Mouse (Mus musculus) CH12.LX (cell line): ENCODE measurements at regions not wholly inside any gene's neighbourhood (a gene's known extent, or its start where the extent isn't known, plus 50 kb on each side); places are given as distances from the start of the nearest gene placed in this dataset.

ENCODE experiments used
- DNase-seq: peaks from one replicate; pipeline ENCODE4 v3.0.0-alpha.2; 2013; ENCODE audit errors: extremely low read depth
- H3K27ac ChIP-seq: 2 replicates; pipeline ENCODE4 v1.5.1; 2012; ENCODE audit warnings: low read depth, mild to moderate bottlenecking, control low read depth, moderate library complexity; ENCODE audit not compliant: insufficient read depth
- H3K27me3 ChIP-seq: replicated peaks from 2 replicates; pipeline ENCODE3; 2012; ENCODE audit warnings: inconsistent platforms
- H3K36me3 ChIP-seq, 2 experiments: replicated peaks in 1 of 2; 2 replicates each; pipeline versions ENCODE3 to v1.6.1; 2012; ENCODE audit warnings: inconsistent platforms in 1 of 2, low read length in 1 of 2, mild to moderate bottlenecking in 1 of 2, mixed read lengths in 1 of 2, moderate library complexity in 1 of 2; ENCODE audit not compliant: control insufficient read depth in 1 of 2, insufficient read depth in 1 of 2
- H3K4me1 ChIP-seq, 2 experiments: 2 replicates each; pipeline ENCODE4 v1.6.1; 2012; ENCODE audit warnings: inconsistent platforms in 1 of 2, moderate library complexity in 1 of 2; ENCODE audit not compliant: insufficient read depth in 2 of 2, control insufficient read depth in 1 of 2
- H3K4me2 ChIP-seq: 2 replicates; pipeline ENCODE4 v1.6.1; 2012; ENCODE audit warnings: low read depth, mild to moderate bottlenecking, control low read depth; ENCODE audit not compliant: poor library complexity, insufficient read depth, severe bottlenecking
- H3K4me3 ChIP-seq, 3 experiments: fragments of 150-350 bp in 1 of 3; sonication (generic) in 1 of 3; replicated peaks in 1 of 3; 2 replicates each; pipeline versions ENCODE3 to v1.5.1; 2011 to 2012; ENCODE audit warnings: low read depth in 2 of 3, low read length in 2 of 3, mild to moderate bottlenecking in 2 of 3, moderate library complexity in 2 of 3, control low read depth in 1 of 3, improper control_type of control experiment in 1 of 3, inconsistent platforms in 1 of 3, mixed read lengths in 1 of 3; ENCODE audit not compliant: poor library complexity in 1 of 3
- H3K79me2 ChIP-seq: replicated peaks from 2 replicates; pipeline ENCODE4 v1.6.1; 2012; ENCODE audit warnings: mild to moderate bottlenecking, moderate library complexity; ENCODE audit not compliant: control insufficient read depth, poor library complexity, insufficient read depth, severe bottlenecking; ENCODE audit errors: extremely low read depth
- H3K9ac ChIP-seq: 2 replicates; pipeline ENCODE4 v1.6.1; 2012; ENCODE audit warnings: low read depth, mild to moderate bottlenecking, control low read depth, moderate library complexity; ENCODE audit not compliant: insufficient read depth
- H3K9me3 ChIP-seq: replicated peaks from 2 replicates; pipeline ENCODE3; 2012; ENCODE audit warnings: low read length, inconsistent platforms, mixed read lengths
- BHLHE40 ChIP-seq: IDR thresholded peaks from 2 replicates; pipeline ENCODE4 v1.6.1; 2011; ENCODE audit warnings: mild to moderate bottlenecking, low read depth, low read length, improper control_type of control experiment
- CHD1 ChIP-seq: IDR thresholded peaks from 2 replicates; pipeline ENCODE4 v1.6.1; 2012; ENCODE audit warnings: low read depth, low read length, improper control_type of control experiment, inconsistent platforms
- CHD2 ChIP-seq: IDR thresholded peaks from 2 replicates; pipeline ENCODE4 v1.6.1; 2011; ENCODE audit warnings: low read length, improper control_type of control experiment
- CTCF ChIP-seq, 2 experiments: IDR thresholded peaks in 1 of 2; conservative IDR thresholded peaks in 1 of 2; 2 replicates each; pipeline ENCODE4 v1.5.1; 2011 to 2012; ENCODE audit warnings: low read depth in 2 of 2, low read length in 2 of 2, improper control_type of control experiment in 1 of 2, inconsistent platforms in 1 of 2, mild to moderate bottlenecking in 1 of 2, moderate library complexity in 1 of 2
- E2F4 ChIP-seq: IDR thresholded peaks from 2 replicates; pipeline ENCODE4 v1.6.1; 2011; ENCODE audit warnings: low read depth, low read length, improper control_type of control experiment; ENCODE audit not compliant: insufficient replicate concordance
- ELF1 ChIP-seq: IDR thresholded peaks from 2 replicates; pipeline ENCODE4 v1.6.1; 2014; ENCODE audit warnings: low read depth, mild to moderate bottlenecking, inconsistent platforms, low read length, improper control_type of control experiment
- EP300 ChIP-seq: IDR thresholded peaks from 2 replicates; pipeline ENCODE4 v1.6.1; 2011; ENCODE audit warnings: low read length, improper control_type of control experiment
- ETS1 ChIP-seq: conservative IDR thresholded peaks from 2 replicates; pipeline ENCODE4 v1.6.1; 2012; ENCODE audit warnings: low read depth, mild to moderate bottlenecking, inconsistent platforms, low read length, improper control_type of control experiment, moderate library complexity
- GABPA ChIP-seq: IDR thresholded peaks from 2 replicates; pipeline ENCODE4 v1.6.1; 2012; ENCODE audit warnings: low read depth, low read length, improper control_type of control experiment, inconsistent platforms; ENCODE audit not compliant: insufficient replicate concordance
- HCFC1 ChIP-seq: IDR thresholded peaks from 2 replicates; pipeline ENCODE4 v1.6.1; 2012; ENCODE audit warnings: low read depth, mild to moderate bottlenecking, inconsistent platforms, low read length, improper control_type of control experiment
- IRF4 ChIP-seq: IDR thresholded peaks from 2 replicates; pipeline ENCODE4 v1.6.1; 2014; ENCODE audit warnings: low read depth, mild to moderate bottlenecking, inconsistent platforms, low read length, improper control_type of control experiment
- JUN ChIP-seq: IDR thresholded peaks from 2 replicates; pipeline ENCODE4 v1.6.1; 2011; ENCODE audit warnings: low read depth, mild to moderate bottlenecking, low read length, improper control_type of control experiment, moderate library complexity; ENCODE audit not compliant: insufficient read depth
- JUND ChIP-seq: conservative IDR thresholded peaks from 2 replicates; pipeline ENCODE4 v1.6.1; 2011; ENCODE audit warnings: low read depth, low read length, improper control_type of control experiment
- KAT2A ChIP-seq: IDR thresholded peaks from 2 replicates; pipeline ENCODE4 v1.6.1; 2012; ENCODE audit warnings: low read length, improper control_type of control experiment, inconsistent platforms; ENCODE audit not compliant: insufficient replicate concordance
- MAFK ChIP-seq: IDR thresholded peaks from 2 replicates; pipeline ENCODE4 v1.6.1; 2011; ENCODE audit warnings: low read length, improper control_type of control experiment; ENCODE audit not compliant: insufficient replicate concordance
- MAX ChIP-seq: IDR thresholded peaks from 2 replicates; pipeline ENCODE4 v1.6.1; 2011; ENCODE audit warnings: low read length, improper control_type of control experiment
- MAZ ChIP-seq: IDR thresholded peaks from 2 replicates; pipeline ENCODE4 v1.6.1; 2012; ENCODE audit warnings: low read depth, mild to moderate bottlenecking, inconsistent platforms, low read length, improper control_type of control experiment, moderate library complexity
- MEF2A ChIP-seq: IDR thresholded peaks from 2 replicates; pipeline ENCODE4 v1.6.1; 2014; ENCODE audit warnings: low read depth, mild to moderate bottlenecking, inconsistent platforms, low read length, improper control_type of control experiment, borderline replicate concordance
- MXI1 ChIP-seq: IDR thresholded peaks from 2 replicates; pipeline ENCODE4 v1.6.1; 2011; ENCODE audit warnings: mild to moderate bottlenecking, low read depth, low read length, improper control_type of control experiment
- MYC ChIP-seq: IDR thresholded peaks from 2 replicates; pipeline ENCODE4 v1.6.1; 2011; ENCODE audit warnings: low read depth, mild to moderate bottlenecking, improper control_type of control experiment, low read length
- NELFE ChIP-seq: IDR thresholded peaks from 2 replicates; pipeline ENCODE4 v1.6.1; 2011; ENCODE audit warnings: low read depth, low read length, improper control_type of control experiment
- NRF1 ChIP-seq: IDR thresholded peaks from 2 replicates; pipeline ENCODE4 v1.6.1; 2014; ENCODE audit warnings: low read depth, mild to moderate bottlenecking, inconsistent platforms, low read length, improper control_type of control experiment, moderate library complexity
- PAX5 ChIP-seq: IDR thresholded peaks from 2 replicates; pipeline ENCODE4 v1.6.1; 2012; ENCODE audit warnings: low read length, inconsistent platforms, mixed read lengths
- POLR2A ChIP-seq: IDR thresholded peaks from 2 replicates; pipeline ENCODE4 v1.6.1; 2011; ENCODE audit warnings: low read depth, mild to moderate bottlenecking, improper control_type of control experiment, low read length
- POLR2AphosphoS2 ChIP-seq: IDR thresholded peaks from 2 replicates; pipeline ENCODE4 v1.6.1; 2011; ENCODE audit warnings: low read depth, low read length, improper control_type of control experiment
- RAD21 ChIP-seq: IDR thresholded peaks from 2 replicates; pipeline ENCODE4 v1.6.1; 2011; ENCODE audit warnings: low read depth, mild to moderate bottlenecking, low read length, improper control_type of control experiment, moderate library complexity
- RCOR1 ChIP-seq: conservative IDR thresholded peaks from 2 replicates; pipeline ENCODE4 v1.6.1; 2012; ENCODE audit warnings: low read depth, mild to moderate bottlenecking, inconsistent platforms, low read length, improper control_type of control experiment
- SIN3A ChIP-seq: IDR thresholded peaks from 2 replicates; pipeline ENCODE4 v1.6.1; 2012; ENCODE audit warnings: low read length, improper control_type of control experiment, inconsistent platforms
- SMC3 ChIP-seq: IDR thresholded peaks from 2 replicates; pipeline ENCODE4 v1.6.1; 2011; ENCODE audit warnings: low read depth, low read length, improper control_type of control experiment
- TBP ChIP-seq: conservative IDR thresholded peaks from 2 replicates; pipeline ENCODE4 v1.6.1; 2011; ENCODE audit warnings: low read depth, low read length, improper control_type of control experiment
- TCF12 ChIP-seq: IDR thresholded peaks from 2 replicates; pipeline ENCODE4 v1.6.1; 2014; ENCODE audit warnings: low read depth, mild to moderate bottlenecking, inconsistent platforms, low read length, improper control_type of control experiment
- UBTF ChIP-seq: IDR thresholded peaks from 2 replicates; pipeline ENCODE4 v1.6.1; 2012; ENCODE audit warnings: low read depth, mild to moderate bottlenecking, inconsistent platforms, low read length, improper control_type of control experiment, moderate library complexity
- USF1 ChIP-seq: IDR thresholded peaks from 2 replicates; pipeline ENCODE4 v1.6.1; 2014; ENCODE audit warnings: low read depth, mild to moderate bottlenecking, inconsistent platforms, low read length, improper control_type of control experiment
- USF2 ChIP-seq: conservative IDR thresholded peaks from 2 replicates; pipeline ENCODE4 v1.6.1; 2011; ENCODE audit warnings: low read depth, low read length, improper control_type of control experiment
- ZC3H11A ChIP-seq: IDR thresholded peaks from 2 replicates; pipeline ENCODE4 v1.6.1; 2012; ENCODE audit warnings: low read depth, mild to moderate bottlenecking, inconsistent platforms, low read length, improper control_type of control experiment
- ZKSCAN1 ChIP-seq: IDR thresholded peaks from 2 replicates; pipeline ENCODE4 v1.6.1; 2012; ENCODE audit warnings: low read depth, inconsistent platforms, low read length, improper control_type of control experiment, borderline replicate concordance
- ZMIZ1 ChIP-seq: IDR thresholded peaks from 2 replicates; pipeline ENCODE4 v1.6.1; 2012; ENCODE audit warnings: low read depth, mild to moderate bottlenecking, inconsistent platforms, low read length, improper control_type of control experiment
- ZNF384 ChIP-seq: IDR thresholded peaks from 2 replicates; pipeline ENCODE4 v1.6.1; 2012; ENCODE audit warnings: low read depth, low read length, improper control_type of control experiment, inconsistent platforms
- dilution Hi-C: fragments of 300-500 bp; cut with MboI; formaldehyde crosslinking; loops from 2 replicates; pipeline ENCODE4 v1.14.3; 2020; ENCODE audit warnings: low sequenced_read_pairs; ENCODE audit not compliant: extremely low pct_unique_long_range_greater_than_20kb, extremely low pct_ligation_motif_present
- in situ Hi-C: fragments of 300-500 bp; cut with MboI; formaldehyde crosslinking; loops from 3 replicates; pipeline ENCODE4 v1.14.3; 2019; ENCODE audit warnings: low sequenced_read_pairs, low pct_ligation_motif_present, low pct_unique_long_range_greater_than_20kb, mixed read lengths

- H3K79me2 ChIP-seq: no peaks in the 10 kb centered on the region
- in situ Hi-C loops: no loop called here
- TF ChIP-seq IRF4 (peak; percentile 57), BHLHE40 (peak; percentile 95), EP300 (0 out of 2 replicates have a peak, but pooled peaks have one; percentile 14), MXI1 (no peak), JUND (peak; percentile 38; the same call in 1 of the 2 replicates), E2F4 (no peak), MAFK (0 out of 2 replicates have a peak, but pooled peaks have one; percentile 55), MAZ (no peak; the same call in 1 of the 2 replicates), KAT2A (0 out of 2 replicates have a peak, but pooled peaks have one; percentile 11), PAX5 (no peak), USF1 (no peak), MYC (peak; percentile 11), MEF2A (peak; percentile 37; the same call in 1 of the 2 replicates), NRF1 (no peak), ZMIZ1 (no peak), TBP (0 out of 2 replicates have a peak, but pooled peaks have one; percentile 46), ZC3H11A (no peak), NELFE (no peak), SMC3 (no peak), ZNF384 (no peak), CTCF (conservative IDR thresholded peaks at IDR 0.05 in 1 of 2, IDR thresholded peaks at IDR 0.05 in 1 of 2; ENCODE audit: low read depth in 2 of 2, low read length in 2 of 2) (no peak), UBTF (no peak), SIN3A (no peak), ZKSCAN1 (no peak), CHD1 (no peak), POLR2A (no peak), ETS1 (peak; percentile 48; the same call in 1 of the 2 replicates), TCF12 (peak; percentile 36; the same call in 1 of the 2 replicates), USF2 (no peak; the same call in 1 of the 2 replicates), HCFC1 (no peak), POLR2AphosphoS2 (no peak), ELF1 (peak; percentile 60; the same call in 1 of the 2 replicates), RCOR1 (no peak; the same call in 1 of the 2 replicates), RAD21 (no peak), GABPA (no peak), JUN (0 out of 2 replicates have a peak, but pooled peaks have one; percentile 0), CHD2 (0 out of 2 replicates have a peak, but pooled peaks have one; percentile 38), MAX (peak; percentile 82)
- H3K36me3 ChIP-seq: no peaks in the 10 kb centered on the region
- no peak overlapping the region for H3K9ac ChIP-seq
- H3K4me1 ChIP-seq: peaks cover 33 to 52% of the 10 kb centered on the region in 2 experiments
- H3K27ac ChIP-seq: peak overlapping the region; percentile 20
- H3K27me3 ChIP-seq: no peaks in the 10 kb centered on the region
- no peak overlapping the region for H3K4me2 ChIP-seq
- peak; percentile 77 for DNase-seq
- no peak overlapping the region for H3K4me3 ChIP-seq
- dilution Hi-C loops: no loop called here
- H3K9me3 ChIP-seq: no peaks in the 10 kb centered on the region
Observed at GRCm38 (mm10) chr3:133623201-133623744, 78.3 kb upstream of the Tet2 start.
